Mouse (Mus musculus): ENCODE results near the gene Nxpe3.

DNA sequence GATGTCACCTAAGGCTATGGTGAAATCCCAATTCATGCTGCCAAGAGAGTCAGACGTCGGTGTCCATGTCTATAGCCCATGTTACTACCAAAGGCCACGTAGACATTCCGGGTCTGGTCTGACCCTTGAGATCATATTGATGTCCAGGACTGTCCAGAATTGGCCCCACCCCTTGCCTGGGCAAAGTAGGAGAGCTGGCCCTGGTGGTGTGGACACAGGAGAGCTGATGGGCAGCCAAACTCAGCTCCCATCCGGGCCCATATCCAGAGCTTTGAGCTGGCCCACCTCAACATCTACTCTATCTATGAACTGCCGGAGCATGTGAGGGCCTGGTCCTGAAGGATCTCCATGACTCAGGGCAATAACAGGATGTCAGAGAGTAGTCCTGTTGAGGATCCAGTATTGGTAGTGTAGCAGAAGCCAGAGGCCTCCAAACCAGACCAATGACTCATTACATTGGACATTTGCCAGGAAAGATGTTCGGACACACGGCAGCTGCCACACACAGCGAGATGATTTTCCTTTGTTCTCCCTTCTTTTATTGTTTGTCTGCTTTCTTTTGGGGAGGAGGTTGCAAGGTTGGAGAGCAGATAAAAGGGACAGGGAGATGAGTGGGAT lies 3.4 kb upstream of the Nxpe3 start:
- TF ChIP-seq POLR2A (IDR thresholded peaks at IDR 0.05; ENCODE audit: borderline replicate concordance, control insufficient read depth, low read depth, low read length) (no peak), CTCF (IDR thresholded peaks at IDR 0.05; ENCODE audit: control insufficient read depth, insufficient read depth, low read length) (no peak)

All from bone marrow, adult 2 months (tissue).